Comparison of ENCODE assay signal across 8 mouse cellular contexts in genomic region chr6:30303771-30304398, GRCm38 (mm10). TPM values are rescaled to one million over a fixed set of nuclear protein-coding genes. Genes with fewer than 3 reads are reported as not detected.
DNase-seq lines count a peak whose midpoint lies in the region; ATAC-seq lines count a peak whose summit lies in the region.
"Not testable (repeated sequence)": the region's sequence is repeated elsewhere in the genome, so short reads cannot be mapped to it uniquely, and the experiment has no call there.

No protein-coding gene starts in this region.

- under 1% methylated on average over 64 of the region's 66 CpGs for WGBS in heart, embryonic 12.5 days
- WGBS in kidney, embryonic 14.5 days: under 1% methylated on average over 42 of the region's 66 CpGs
- WGBS in liver, embryonic 11.5 days: under 1% methylated on average over 42 of the region's 66 CpGs

- H3K36me3 ChIP-seq in erythroblast, embryonic 14.5 days (ENCODE audit: control insufficient read depth): peaks cover 42% of the 10 kb centered on the region
- not testable (repeated sequence) for H3K36me3 ChIP-seq in heart, embryonic 12.5 days; kidney, embryonic 14.5 days (ENCODE audit: control insufficient read depth, insufficient read depth, low read length); liver, embryonic 11.5 days (ENCODE audit: control insufficient read depth, insufficient read depth, low read length)

- peak overlapping the region; percentile 94 for H3K27ac ChIP-seq in heart, embryonic 12.5 days (ENCODE audit: poor library complexity, severe bottlenecking)
- H3K27ac ChIP-seq in kidney, embryonic 14.5 days (ENCODE audit: low read depth, low read length): peak overlapping the region; percentile 86
- H3K27ac ChIP-seq in liver, embryonic 11.5 days (ENCODE audit: low read depth, low read length): peak overlapping the region; percentile 84

- not testable (repeated sequence) for H3K27me3 ChIP-seq in erythroblast, embryonic 14.5 days (ENCODE audit: control insufficient read depth); heart, embryonic 12.5 days (replicated peaks); kidney, embryonic 14.5 days (ENCODE audit: control insufficient read depth, insufficient read depth, low read length); liver, embryonic 11.5 days (replicated peaks; ENCODE audit: control insufficient read depth, insufficient read depth, low read length)

- peak overlapping the region; percentile 97 for H3K9ac ChIP-seq in heart, embryonic 12.5 days
- H3K9ac ChIP-seq in kidney, embryonic 14.5 days (ENCODE audit: low read depth, low read length): peak overlapping the region; percentile 86
- H3K9ac ChIP-seq in liver, embryonic 11.5 days (ENCODE audit: low read depth, low read length): peak overlapping the region; percentile 79

- H3K4me1 ChIP-seq in erythroblast, embryonic 14.5 days (ENCODE audit: control insufficient read depth): peaks cover 88% of the 10 kb centered on the region
- peaks cover 39% of the 10 kb centered on the region for H3K4me1 ChIP-seq in heart, embryonic 12.5 days (replicated peaks)
- H3K4me1 ChIP-seq in kidney, embryonic 14.5 days (ENCODE audit: control insufficient read depth, insufficient read depth, low read length): peaks cover 41% of the 10 kb centered on the region
- H3K4me1 ChIP-seq in liver, embryonic 11.5 days (replicated peaks; ENCODE audit: control insufficient read depth, insufficient read depth, low read length): peaks cover 50% of the 10 kb centered on the region

- H3K4me3 ChIP-seq in erythroblast, embryonic 14.5 days (replicated peaks): peak overlapping the region; percentile 83
- H3K4me3 ChIP-seq in heart, embryonic 12.5 days: peak overlapping the region; percentile 98
- H3K4me3 ChIP-seq in kidney, embryonic 14.5 days (ENCODE audit: low read length): peak overlapping the region; percentile 88
- peak overlapping the region; percentile 68 for H3K4me3 ChIP-seq in liver, embryonic 11.5 days (ENCODE audit: low read depth, low read length)

- DNase-seq in 3134 (ENCODE audit: extremely low read depth, insufficient read length, low spot score): peak; percentile 57
- peak; percentile 50 to 72 for DNase-seq in adrenal gland, postnatal 36 days
- peak; percentile 61 for DNase-seq in liver, embryonic 11.5 days (ENCODE audit: low spot score)
- DNase-seq in right cerebral cortex, postnatal 14 days: peak; percentile 44

- H3K9me3 ChIP-seq in erythroblast, embryonic 14.5 days (ENCODE audit: control insufficient read depth, low read length); heart, embryonic 12.5 days (replicated peaks); kidney, embryonic 14.5 days (ENCODE audit: control insufficient read depth, low read length); liver, embryonic 11.5 days (ENCODE audit: control insufficient read depth, low read length): not testable (repeated sequence)

- ATAC-seq in heart, embryonic 12.5 days (ENCODE audit: insufficient number of reproducible peaks, low FRiP score): peak; percentile 40
- ATAC-seq in kidney, embryonic 14.5 days (ENCODE audit: low FRiP score, low TSS enrichment): peak; percentile 44; the same call in 1 of the 2 replicates
- peak; percentile 58; the same call in 1 of the 2 replicates for ATAC-seq in liver, embryonic 11.5 days (replicated peaks; ENCODE audit: low FRiP score)
- ATAC-seq in megakaryocyte-erythroid progenitor cell, adult 5-6 weeks (replicated peaks; ENCODE audit: low FRiP score, low TSS enrichment, poor library complexity, severe bottlenecking): 0 out of 2 replicates have a peak, but pooled peaks have one; percentile 5

- peak overlapping the region; percentile 72 for H3K4me2 ChIP-seq in heart, embryonic 12.5 days
- H3K4me2 ChIP-seq in kidney, embryonic 14.5 days (replicated peaks; ENCODE audit: low read depth, low read length): peak overlapping the region; percentile 60
- peak overlapping the region; percentile 61 for H3K4me2 ChIP-seq in liver, embryonic 11.5 days

RNA-seq across cellular contexts. Expression of gene Ube2h, which starts 0.5 kb away (rescaled TPM):
- total RNA-seq in adrenal gland, postnatal 36 days (2021): 100 to 1,000 TPM; 105 to 126 TPM
- 18.3 and 28.7 TPM in 2 replicates for polyA plus RNA-seq in erythroblast, embryonic 14.5 days (2012)
- 69.3 and 70.9 TPM in 2 replicates for polyA plus RNA-seq in heart, embryonic 12.5 days (2016; fragmentation: Nextera tagmentation; extraction: Ambion mirVana)
- 45.7 and 68.1 TPM in 2 replicates for polyA plus RNA-seq in kidney, embryonic 14.5 days (2014; fragmentation: Nextera tagmentation; extraction: Ambion mirVana)
- polyA plus RNA-seq in liver, embryonic 11.5 days (2014; fragmentation: Nextera tagmentation; extraction: Ambion mirVana): 21.6 and 22.5 TPM in 2 replicates
- 6.0 and 8.5 TPM in 2 replicates for total RNA-seq in megakaryocyte-erythroid progenitor cell, adult 5-6 weeks (2014; fragmentation: Nextera tagmentation)
- total RNA-seq in megakaryocyte-erythroid progenitor cell, adult 5-6 weeks (2017): 8.7 and 8.9 TPM in 2 replicates

Comparison
In these comparisons a context has a peak if more than half of its experiments do, and no peak if none do; other contexts are left out.
1. Peak in every context shown above with its lines: DNase-seq, ATAC-seq, H3K4me3 ChIP-seq and H3K27ac ChIP-seq.
2. ATAC-seq: peak in every context shown above with its lines; median percentile 58 in liver, embryonic 11.5 days; 44 in kidney, embryonic 14.5 days; 40 in heart, embryonic 12.5 days; 5 in megakaryocyte-erythroid progenitor cell, adult 5-6 weeks.